Mouse (Mus musculus) lung, postnatal 36 days (tissue): ENCODE results near the gene Nr0b2.
"Not testable (repeated sequence)": the region's sequence is repeated elsewhere in the genome, so short reads cannot be mapped to it uniquely, and the experiment has no call there.

Source experiments
- DNase-seq: peaks from one replicate; pipeline ENCODE4 v3.0.0; 2022; ENCODE audit warnings: mixed read lengths

Nr0b2 gene

DNA sequence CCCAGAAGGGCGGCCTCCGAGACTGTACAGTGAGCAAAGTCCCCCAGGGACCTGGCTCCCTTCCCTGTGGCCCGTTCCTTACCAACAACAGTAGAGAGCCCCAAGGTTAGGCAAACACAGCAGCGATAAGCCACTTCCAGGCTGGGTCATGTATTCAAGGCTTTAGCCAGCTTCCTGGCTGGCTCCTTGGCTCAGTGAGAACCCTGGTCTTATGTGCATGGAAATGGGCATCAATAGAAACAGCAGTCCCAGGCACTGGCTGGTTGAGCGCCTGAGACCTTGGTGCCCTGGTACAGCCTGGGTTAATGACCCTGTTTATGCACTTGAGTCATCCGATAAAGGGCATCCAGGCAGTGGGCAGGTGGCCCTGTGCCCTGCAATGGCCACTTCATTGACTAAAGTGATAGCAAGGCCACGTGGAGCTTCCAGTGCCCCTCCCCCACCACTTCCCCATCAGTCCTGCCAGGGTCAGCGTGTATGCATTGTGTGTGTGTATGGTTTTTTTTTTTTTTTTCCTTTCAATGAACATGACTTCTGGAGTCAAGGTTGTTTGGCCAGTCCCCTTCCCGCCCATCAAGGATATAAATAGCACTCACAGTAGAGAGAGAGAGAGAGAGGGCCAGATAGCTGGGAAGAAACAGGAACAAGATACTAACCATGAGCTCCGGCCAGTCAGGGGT, at the start of gene Nr0b2:
Nr0b2 (plus strand) TSS at position 609 of the 680 bp plus-strand sequence.
- peak; percentile 15 for DNase-seq

DNA sequence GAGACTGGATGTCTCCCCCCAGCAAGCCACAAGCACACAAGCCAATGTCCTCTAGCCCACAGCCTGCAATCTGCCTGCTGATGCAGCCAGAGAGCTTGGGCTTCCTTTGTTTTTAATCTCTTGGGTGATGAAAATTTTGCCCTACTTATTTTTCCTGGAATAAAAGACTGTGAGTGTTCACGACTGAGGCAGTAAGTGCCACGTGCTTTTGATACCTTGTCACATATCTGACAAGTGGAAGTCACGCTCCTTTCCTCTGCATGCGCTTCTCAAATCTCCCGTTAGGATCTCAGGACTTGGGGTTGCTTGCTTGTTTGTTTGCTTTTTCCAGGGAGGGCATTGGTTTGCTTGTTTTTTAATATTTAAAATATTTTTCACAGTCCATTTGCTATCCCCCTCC, 48.9 kb upstream of the Nr0b2 start:
- DNase-seq = no peak

DNA sequence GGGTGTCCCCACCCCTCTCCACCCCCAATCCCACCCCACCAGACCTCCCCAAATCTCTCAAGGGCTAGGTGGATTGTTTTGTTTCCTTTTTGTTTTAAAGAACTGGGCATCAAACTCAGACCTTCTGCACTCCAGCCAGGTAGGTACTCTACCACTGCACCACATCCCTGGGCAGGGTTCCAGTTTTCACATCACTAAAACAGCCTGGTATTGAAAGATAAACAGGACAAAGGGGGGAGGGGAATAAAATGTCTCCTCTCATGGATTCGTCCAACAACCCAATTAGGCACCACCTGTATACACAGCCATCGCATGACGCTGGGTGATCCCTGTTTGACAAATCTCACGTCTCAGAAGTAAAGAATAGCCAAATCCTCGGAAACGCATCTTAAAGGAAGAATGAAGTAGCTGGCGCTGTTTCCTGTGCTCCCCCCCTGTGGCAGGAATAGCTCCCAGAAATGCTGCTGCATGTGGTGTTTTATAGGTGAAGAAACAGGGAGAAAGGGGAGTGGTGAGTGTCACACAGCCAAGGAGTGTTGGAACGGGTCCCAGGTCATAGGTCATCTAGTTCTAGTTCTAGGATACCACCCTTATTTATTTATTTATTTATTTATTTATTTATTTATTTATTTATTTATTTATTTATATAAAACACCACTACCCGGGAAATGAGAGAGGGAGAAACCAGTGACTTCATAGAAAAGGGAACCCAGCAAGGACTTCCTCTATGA, 48.3 kb upstream of the Nr0b2 start:
- no peak for DNase-seq

DNA sequence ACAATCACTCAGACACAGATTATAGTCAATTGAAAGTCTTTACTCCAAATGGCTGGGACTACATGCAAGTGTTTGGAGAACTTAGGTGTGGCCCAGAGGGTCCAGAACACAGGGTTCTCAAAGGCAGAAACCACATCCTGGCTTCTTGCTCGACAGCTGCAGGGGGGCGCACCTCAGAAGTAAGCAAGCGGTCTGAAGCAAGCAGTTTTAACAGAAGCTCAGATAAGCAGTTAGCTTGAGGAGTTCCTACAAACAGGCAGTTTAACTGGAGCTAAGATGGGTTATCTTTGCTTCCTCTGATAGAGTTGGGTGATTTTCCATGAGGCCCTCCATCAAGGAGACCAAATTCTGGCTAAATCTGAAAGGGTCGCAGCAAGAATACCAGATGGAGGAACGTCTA, 46.6 kb upstream of the Nr0b2 start:
- no peak for DNase-seq

DNA sequence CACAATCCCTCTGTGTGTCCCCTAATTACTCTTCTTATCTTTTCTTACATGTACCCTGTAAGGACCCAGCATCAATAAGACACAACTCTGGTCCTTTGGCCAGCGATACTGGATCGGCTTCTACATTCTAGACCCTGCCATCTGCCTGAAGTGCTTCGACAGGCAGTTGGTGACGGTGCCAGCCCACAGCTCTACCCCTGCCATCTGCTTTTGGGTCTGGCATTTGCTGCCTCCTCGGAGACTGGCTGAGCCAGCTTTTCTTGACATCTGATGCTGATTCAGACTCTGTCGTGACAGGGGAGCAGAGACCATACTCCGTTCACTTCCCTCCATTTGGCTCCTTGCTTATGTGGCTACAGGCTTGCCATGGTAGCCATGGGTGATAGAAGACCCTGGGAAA, 44.2 kb upstream of the Nr0b2 start:
- DNase-seq = no peak

DNA sequence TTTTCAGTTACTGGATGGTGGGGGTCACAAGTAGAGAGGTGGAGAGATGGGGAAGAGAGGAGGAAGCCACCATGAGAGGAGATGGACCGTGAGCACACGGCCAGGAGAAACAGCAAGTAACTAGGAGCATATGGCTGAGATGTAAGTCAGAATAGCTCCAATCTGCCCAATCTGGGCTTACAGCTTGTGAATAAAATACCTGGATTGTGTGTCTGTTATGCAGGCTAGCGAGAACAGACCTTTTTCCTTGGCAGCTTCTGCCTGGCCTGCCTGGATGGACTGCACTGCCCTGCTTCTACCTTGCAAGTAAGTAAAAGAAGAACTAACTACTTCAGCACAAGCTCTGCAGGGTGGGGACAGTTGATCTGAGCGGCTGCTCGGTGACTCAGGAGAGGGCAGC, 42.1 kb upstream of the Nr0b2 start:
- DNase-seq = no peak

DNA sequence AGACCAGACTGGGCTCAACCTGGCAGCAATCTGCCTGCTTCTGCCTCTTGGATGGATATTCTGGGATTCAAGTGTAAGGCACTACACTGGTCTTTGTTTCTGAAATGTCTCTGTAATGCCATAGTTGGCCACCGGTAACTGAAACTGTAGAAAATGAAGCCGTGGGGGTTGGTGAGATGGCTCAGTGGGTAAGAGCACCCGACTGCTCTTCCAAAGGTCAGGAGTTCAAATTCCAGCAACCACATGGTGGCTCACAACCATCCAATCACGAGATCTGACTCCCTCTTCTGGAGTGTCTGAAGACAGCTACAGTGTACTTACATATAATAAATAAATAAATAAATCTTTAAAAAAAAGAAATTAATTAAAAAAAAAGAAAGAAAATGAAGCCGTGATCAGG, 40.7 kb upstream of the Nr0b2 start:
- DNase-seq = not testable (repeated sequence)

DNA sequence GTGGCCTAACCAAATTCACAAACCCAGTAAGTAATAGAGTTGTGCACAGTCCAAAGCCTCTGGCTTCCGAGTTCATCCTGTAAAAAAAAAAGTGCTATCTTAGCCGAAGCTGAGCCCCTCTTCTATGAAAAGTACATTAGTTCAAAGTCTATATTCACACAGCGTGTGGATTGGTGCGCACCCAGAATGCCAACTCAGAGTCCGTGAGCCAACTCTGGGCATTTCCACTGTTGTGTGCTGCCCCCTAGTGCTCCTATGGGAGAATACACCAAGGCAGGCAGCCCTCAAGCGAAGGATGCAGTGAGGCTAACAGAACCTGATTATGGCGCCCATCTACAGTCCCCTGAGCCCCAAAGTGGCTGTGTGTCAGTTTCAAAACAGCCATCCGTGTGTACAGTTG, 40.2 kb upstream of the Nr0b2 start:
- DNase-seq = peak; percentile 87

DNA sequence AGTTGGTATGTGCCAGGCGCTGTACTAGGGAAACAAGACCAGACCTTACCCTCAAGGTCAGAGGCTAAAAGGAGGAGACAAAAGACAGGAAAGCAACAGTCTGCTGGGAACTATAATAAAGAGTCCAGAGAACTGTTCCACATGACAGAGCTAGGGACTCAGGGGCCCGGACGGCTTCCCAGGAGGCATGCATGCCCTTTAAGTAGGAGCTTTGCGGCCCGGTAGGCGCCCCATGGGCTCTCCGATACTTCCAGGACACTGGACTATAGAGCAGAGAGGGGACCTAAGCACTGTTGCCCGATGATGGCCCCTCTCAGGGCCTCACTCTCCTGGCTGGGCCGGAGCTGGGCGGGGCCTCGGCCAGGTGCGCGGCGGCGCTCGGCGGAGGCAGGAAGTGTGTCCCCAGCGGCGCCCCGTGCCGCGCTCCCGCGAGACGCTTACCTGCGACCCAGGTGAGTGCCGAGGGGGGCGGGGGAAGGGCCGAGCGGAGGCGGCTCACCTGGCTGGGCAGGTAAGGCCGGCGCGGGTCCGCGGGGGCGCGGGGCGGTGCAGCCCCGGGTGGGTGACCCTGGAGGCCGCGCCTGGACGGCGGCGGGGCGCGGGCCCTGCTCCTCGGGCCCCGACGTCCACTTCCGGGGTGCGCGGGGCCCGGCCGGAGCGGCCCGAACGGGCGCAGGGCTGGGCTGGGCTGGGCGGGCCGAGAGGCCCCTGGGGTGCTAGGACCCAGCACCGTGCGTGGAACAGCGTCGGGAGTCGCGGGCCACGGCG, 34.4 kb upstream of the Nr0b2 start, which contains the start of gene Kdf1:
Kdf1 (plus strand) TSS at position 363 of the 768 bp plus-strand sequence.
- peak; percentile 74 for DNase-seq

DNA sequence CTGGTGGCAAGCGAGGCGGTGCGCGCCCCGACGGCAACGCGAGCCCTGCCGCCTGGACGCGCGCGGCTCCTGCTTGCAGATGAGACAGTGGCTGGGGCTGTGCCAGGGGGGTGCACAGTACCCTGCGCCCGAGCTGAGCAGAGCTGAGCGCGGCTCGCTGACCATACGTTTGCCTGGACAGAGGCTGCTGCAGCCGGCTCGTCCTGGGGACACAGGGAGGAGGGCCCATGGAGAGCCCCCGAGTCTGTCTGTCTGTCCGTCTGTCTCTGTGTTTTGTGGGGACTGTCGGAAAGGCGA, 33.9 kb upstream of the Nr0b2 start:
- DNase-seq = no peak

DNA sequence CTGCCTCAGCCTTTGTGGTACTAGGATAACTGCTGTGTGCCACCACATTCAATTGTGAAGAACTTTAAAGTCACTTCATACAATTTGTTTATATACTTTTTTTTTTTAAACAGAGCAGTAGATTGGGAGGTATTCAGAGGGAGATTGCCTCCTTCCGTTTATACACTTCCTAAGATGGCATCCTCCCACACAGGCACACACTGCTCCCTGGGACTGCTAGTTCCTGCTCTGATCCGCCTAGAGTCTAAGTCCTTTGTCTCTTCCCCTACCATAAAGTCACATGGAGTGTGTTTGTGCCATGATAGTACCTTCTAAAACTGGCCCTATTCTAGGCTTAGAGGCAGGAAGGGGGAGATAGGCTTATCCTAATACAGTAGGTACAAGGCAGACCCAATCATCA, 31.7 kb upstream of the Nr0b2 start:
- DNase-seq = no peak

DNA sequence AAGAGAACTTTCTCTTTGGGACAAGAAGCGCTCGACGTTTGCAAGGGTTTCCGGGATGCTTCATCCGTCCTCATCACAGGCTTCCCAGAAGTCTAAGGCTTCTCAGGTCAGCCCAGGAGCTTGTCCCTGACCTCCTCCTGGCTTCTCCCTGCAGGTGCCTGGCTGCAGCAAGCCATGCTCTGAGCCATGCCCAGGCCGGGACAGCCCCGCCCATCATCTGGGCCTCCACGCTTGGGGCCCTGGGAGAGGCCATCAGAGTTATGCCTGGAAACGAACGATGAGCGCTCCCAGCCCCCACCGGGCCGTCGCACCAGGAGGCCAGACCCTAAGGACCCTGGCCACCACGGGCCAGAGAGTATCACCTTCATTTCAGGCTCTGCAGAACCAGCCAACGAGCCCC, 25.4 kb upstream of the Nr0b2 start:
- no peak for DNase-seq

DNA sequence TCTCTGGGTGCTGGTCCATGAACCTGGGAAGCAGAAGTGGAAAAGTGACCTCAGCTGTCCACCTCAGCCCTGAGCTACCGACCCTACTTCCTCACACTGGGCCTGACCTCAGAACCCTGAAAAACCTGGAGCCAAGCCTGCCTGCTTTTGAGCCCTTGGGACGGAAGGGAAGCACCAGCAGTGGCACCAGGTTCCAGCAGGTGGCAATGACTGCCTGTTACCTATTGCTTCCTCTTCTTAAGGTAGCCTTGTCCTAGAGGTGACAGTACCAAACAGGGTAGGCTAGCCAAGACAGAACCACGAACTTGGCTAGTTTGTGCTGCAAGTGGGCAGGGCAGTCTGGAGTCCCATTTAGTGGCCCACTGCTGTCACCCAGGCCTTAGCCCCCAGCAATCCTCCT, 20.4 kb upstream of the Nr0b2 start:
- DNase-seq = no peak

DNA sequence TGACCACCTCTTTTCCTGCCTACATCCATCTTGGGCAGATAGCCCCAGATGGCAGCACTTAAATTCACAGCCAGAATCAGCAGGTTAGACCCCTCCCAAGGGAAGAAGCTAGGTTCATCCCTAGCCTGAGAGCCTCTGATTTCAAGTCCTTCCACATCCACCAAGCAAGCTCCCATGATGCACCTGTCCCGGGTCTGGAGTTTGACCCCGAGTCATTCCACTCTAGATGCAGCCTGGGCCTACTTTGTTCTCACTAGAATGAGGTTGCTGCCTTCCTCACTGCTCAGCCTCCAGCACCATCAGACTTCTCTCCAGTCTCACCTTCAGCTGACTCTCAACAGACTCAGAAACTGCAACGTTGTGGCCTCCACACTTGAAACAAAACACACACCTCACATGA, 17.1 kb upstream of the Nr0b2 start:
- no peak for DNase-seq

DNA sequence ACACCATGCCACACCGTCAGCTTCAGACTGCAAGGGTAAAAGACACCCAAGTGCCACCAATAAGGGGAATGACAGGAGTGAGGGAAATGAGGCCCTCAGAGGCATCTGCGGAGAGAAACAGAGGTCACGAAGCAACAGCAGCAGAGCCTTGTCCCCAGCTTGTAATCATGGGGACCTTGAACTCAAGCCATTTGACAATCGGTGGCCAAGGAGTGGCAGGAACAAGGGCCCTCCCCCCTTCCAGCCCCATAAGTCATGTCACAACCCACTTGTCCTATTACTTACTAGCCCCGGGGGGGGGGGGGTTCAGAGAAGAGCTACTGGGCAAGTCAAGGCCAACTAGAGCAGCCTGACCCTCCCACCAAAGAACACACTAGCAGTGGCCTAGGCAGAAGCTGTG, 16.5 kb upstream of the Nr0b2 start:
- no peak for DNase-seq

DNA sequence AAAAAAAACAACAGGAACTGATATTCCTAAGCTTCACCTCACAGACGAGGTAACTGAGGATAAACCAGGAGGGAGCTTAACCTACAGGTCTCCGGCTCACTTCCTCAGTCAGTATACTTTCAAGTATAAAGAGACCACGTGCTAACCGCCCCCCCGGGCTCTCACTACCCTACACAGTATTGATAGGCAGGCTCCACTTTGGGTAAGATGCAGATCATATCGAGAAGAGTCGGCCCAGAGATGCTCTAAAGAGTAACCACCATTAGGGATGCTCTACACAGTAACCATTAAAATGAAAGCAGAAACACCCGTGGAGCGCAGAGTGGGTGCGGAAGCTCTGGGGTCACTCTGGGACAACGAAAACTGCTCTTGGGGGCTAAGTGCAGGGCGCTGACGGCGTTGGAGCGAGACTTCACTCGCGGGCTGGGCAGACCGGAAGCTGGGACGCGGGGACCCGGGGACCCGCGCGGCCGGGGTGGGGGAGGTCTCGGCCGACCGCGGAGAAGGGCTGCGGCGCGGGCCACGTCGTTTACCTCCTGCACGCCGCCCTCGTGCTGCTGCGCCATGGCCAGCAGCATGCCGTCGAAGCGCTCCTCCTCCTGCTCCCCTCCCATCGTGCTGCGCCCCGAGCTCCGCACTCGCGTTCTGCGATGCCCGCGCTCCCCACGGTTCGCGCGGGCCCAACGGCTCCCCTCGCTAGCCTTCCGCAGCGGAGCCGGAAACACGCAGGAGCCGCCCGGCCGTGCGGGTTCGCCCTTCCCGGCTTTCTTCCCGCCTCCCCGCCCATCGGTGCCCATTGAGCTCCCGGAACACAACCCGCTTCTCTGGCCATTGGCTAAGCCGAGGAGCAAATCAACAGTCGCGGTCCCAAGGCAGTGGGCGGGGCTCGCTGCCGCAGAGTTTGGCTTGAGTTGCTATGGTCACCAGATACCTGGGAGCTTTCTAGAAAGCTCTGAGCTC, 7.6 kb upstream of the Nr0b2 start, which contains the start of gene Nudc:
Nudc (minus strand) TSS at position 725 of the 960 bp plus-strand sequence.
- DNase-seq = peak; percentile 99

DNA sequence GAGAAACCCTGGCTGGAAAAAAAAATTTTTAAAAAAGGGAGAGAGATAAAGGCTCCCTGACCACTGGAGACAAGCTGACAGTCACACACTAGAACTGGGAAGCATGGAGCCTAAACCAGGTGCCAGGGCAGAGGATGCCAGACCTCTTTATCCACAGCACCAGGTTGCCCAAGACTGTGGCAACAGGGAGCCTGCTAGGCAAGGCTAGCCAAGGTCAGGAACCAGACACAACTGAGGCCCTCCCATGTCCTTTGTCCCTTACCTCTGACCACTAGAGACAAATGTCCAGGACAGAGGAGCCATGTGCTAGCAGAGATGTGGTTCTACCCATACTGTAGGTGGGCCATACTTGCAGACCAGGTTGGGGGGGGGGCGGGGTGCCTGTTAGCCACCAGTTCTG, 1.1 kb upstream of the Nr0b2 start:
- DNase-seq = no peak

DNA sequence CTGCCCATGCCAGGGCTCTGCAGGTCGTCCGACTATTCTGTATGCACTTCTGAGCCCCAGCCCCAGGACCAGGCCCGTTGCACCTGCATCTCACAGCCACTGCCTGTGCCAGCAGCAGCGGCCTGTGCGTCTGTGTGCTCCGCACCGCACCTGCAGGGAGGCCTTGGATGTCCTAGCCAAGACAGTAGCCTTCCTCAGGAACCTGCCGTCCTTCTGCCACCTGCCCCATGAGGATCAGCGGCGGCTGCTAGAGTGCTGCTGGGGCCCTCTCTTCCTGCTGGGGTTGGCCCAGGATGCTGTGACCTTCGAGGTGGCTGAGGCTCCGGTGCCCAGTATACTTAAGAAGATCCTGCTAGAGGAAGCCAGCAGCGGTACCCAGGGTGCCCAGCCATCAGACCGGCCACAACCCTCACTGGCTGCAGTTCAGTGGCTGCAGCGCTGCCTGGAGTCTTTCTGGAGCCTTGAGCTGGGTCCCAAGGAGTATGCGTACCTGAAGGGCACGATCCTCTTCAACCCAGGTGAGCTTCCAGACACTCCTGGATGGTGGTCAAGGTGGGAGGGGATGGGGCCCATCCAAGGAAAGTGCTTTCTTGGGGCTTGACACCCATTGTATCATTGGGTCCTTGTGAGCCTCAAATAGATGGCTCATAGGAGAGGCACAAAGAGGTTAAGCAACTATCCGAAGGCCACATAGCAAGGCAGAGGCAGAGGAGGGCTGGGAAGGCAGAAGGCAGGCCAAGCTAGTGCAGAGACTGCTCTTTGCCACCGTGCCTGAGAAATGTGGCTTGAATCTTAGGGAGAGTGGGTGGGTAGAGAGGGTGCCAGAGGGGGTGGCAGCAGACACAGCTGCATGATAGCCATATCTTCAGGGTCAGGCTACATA, 513 bp downstream of the Nr0b2 start:
- no peak for DNase-seq

DNA sequence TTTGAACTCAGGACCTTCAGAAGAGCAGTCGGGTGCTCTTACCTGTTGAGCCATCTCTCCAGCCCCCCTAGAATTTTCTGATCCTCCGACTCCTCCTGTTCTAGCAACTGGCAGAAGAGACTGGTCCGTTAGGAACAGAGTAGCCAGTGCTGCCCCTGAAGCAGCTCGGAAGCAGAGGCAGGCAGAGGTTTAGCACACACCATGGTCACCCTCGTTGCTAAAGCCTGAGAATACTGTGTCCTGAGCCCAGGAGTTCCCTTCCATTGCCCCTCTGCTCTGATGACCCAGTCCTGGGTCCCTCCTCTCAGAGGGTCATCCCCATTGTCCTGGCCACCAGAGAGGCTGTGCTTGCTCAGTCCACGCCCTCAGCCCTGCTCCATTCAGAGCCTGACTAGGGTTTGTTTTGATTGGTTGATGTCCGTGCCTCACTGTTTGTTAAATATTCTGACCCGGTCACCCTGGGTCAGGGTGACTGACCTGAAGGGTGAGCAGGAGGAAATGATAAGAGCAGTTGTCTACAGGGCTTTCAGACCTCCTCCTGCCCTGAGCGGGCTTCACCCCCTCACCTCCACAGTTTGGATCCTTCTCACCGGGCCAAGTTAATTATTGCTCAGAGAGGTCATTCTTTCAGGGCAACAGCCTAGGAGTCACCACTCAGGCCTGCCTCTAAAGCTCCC, 4.0 kb downstream of the Nr0b2 start:
- no peak for DNase-seq

DNA sequence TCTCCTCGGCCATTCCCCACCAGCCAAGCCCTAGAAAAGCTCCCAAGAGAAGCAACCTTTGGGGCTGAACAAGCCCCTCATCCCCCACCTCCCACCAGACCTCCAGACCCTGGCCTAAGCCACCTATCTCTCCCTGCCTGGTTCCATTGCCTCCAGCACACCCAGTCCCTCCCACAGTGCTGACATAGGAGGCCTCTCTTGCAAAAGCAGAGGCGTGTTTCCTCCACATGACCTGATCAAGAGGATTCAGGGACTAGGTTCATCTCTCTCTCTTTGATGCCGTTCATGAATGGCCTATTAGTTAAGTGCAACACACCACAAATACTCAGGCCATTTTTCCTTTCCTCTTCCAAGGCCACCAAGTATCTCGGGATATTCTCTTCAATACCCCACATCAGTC, 6.7 kb downstream of the Nr0b2 start:
- no peak for DNase-seq

DNA sequence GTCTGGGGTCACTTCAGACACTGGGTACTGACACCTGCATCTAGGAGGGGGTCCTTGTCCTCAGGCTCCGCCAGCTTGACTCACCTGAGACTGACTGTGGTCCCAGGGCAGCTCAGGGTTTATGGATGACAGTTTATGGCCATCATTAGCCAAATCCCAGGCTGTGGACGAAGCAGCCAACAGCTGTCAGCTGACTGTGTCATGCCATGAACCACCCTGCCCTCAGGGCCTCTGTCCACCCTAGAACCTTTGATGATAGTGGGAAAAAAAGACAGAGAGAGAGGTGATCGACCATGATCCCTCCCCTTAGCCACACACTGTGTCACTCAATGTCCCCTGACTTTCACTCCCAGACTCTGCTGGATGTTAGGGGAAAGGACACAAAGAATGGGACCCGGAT, 8.4 kb downstream of the Nr0b2 start:
- no peak for DNase-seq
